Mouse (Mus musculus) stomach, postnatal 0 days (tissue): ENCODE results near the gene Ptpn13.

Source experiments
- CTCF ChIP-seq: IDR thresholded peaks from 2 replicates; pipeline ENCODE4 v1.5.1; 2016; ENCODE audit warnings: antibody characterized with exemption, low read depth, mild to moderate bottlenecking, moderate library complexity
- EP300 ChIP-seq: optimal IDR thresholded peaks from 2 replicates; pipeline ENCODE3; 2016; ENCODE audit warnings: antibody characterized with exemption

DNA sequence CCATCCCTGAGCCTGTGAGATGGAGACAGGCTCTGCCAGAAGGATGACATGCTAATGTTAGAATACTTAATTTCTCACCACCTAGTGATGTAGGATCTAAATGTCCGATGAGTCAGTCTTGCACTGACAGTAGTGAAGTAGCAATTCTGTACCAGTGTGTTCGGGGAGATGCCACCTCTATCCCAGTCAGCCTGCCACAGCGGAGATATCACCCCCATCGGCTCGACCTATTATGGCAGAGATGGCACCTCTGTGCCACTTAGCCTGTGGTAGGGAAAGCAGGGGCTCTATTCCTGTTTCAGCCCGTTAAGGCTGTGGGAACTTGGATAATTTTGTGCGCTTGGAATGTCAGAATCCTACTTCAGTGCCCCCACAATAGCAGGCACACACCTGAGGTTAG, 62.0 kb downstream of the Ptpn13 start:
- TF ChIP-seq CTCF (no peak), EP300 (no peak)
